Mouse (Mus musculus) heart, embryonic 11.5 days (tissue): ENCODE results near the gene Rft1. TPM values are rescaled to one million over a fixed set of nuclear protein-coding genes. Genes with fewer than 3 reads are reported as not detected.
"Not testable (repeated sequence)": the region's sequence is repeated elsewhere in the genome, so short reads cannot be mapped to it uniquely, and the experiment has no call there.

ENCODE experiments used
- ATAC-seq: fragments of 200-750 bp; cut with Nextera tagmentation; replicated peaks from 2 replicates; pipeline ENCODE4 v1.8.0; 2017; ENCODE audit warnings: moderate library complexity; ENCODE audit not compliant: insufficient number of reproducible peaks, low FRiP score, low TSS enrichment
- H3K27ac ChIP-seq: fragments of 300-500 bp; sonication (generic); 2 replicates; pipeline ENCODE4 v1.5.1; 2014; ENCODE audit warnings: mild to moderate bottlenecking, low read depth, low read length
- H3K27me3 ChIP-seq: fragments of 300-500 bp; sonication (generic); 2 replicates; pipeline ENCODE4 v1.6.1; 2014; ENCODE audit warnings: mild to moderate bottlenecking, low read length, mixed read lengths; ENCODE audit not compliant: control insufficient read depth, insufficient read depth
- H3K36me3 ChIP-seq: fragments of 300-500 bp; sonication (generic); 2 replicates; pipeline ENCODE4 v1.6.1; 2014; ENCODE audit warnings: mild to moderate bottlenecking, low read length, moderate library complexity, mixed read lengths; ENCODE audit not compliant: control insufficient read depth, insufficient read depth
- H3K4me1 ChIP-seq: fragments of 300-500 bp; sonication (generic); 2 replicates; pipeline ENCODE4 v1.6.1; 2014; ENCODE audit warnings: low read length; ENCODE audit not compliant: control insufficient read depth, insufficient read depth
- H3K4me2 ChIP-seq: fragments of 300-500 bp; sonication (generic); 2 replicates; pipeline ENCODE4 v1.6.1; 2014; ENCODE audit warnings: mild to moderate bottlenecking, moderate library complexity
- H3K4me3 ChIP-seq: fragments of 300-500 bp; sonication (generic); 2 replicates; pipeline ENCODE4 v1.5.1; 2014; ENCODE audit warnings: low read depth, low read length
- H3K9ac ChIP-seq: fragments of 300-500 bp; sonication (generic); 2 replicates; pipeline ENCODE4 v1.6.1; 2014; ENCODE audit warnings: mild to moderate bottlenecking, low read depth, low read length, moderate library complexity
- H3K9me3 ChIP-seq: fragments of 300-500 bp; sonication (generic); replicated peaks from 2 replicates; pipeline ENCODE4 v1.6.1; 2016; ENCODE audit warnings: low read length; ENCODE audit not compliant: control insufficient read depth
- WGBS: fragments of 180-500 bp; shearing (Covaris S2); extraction: QIAGEN DNeasy Blood & Tissue Kit; methylation state at CpG from one replicate; pipeline ENCODE4 v1.1.7; 2014; ENCODE audit not compliant: insufficient replicate concordance; 5-methylcytosine and 5-hydroxymethylcytosine counted together
- polyA plus RNA-seq: library from polyadenylated mRNA; unstranded; fragments of >200 nt; fragmentation: Nextera tagmentation; extraction: Ambion mirVana; gene quantifications from 2 replicates; pipeline ENCODE4 v1.2.1, GENCODE M21; 2014

The Rft1 gene
- polyA plus RNA-seq, 1 experiment from 2014 or later, result 10.3 TPM

- no peaks in the 10 kb centered on the region for H3K9me3 ChIP-seq
- H3K4me1 ChIP-seq, result no peaks in the 10 kb centered on the region
- H3K4me2 ChIP-seq, result peak overlapping the region; percentile 92
- WGBS, result under 1% methylated on average over 51 of the region's 68 CpGs
- no peaks in the 10 kb centered on the region for H3K36me3 ChIP-seq
- peak; percentile 79 for ATAC-seq
- H3K9ac ChIP-seq, result peak overlapping the region; percentile 74
- peak overlapping the region; percentile 74 for H3K27ac ChIP-seq
- H3K4me3 ChIP-seq, result peak overlapping the region; percentile 69
- H3K27me3 ChIP-seq, result peaks cover 6% of the 10 kb centered on the region; the same call in 1 of the 2 replicates
These were observed 61.5 kb downstream of the Rft1 start for GRCm38 (mm10) chr14:30715618-30716050.

DNA sequence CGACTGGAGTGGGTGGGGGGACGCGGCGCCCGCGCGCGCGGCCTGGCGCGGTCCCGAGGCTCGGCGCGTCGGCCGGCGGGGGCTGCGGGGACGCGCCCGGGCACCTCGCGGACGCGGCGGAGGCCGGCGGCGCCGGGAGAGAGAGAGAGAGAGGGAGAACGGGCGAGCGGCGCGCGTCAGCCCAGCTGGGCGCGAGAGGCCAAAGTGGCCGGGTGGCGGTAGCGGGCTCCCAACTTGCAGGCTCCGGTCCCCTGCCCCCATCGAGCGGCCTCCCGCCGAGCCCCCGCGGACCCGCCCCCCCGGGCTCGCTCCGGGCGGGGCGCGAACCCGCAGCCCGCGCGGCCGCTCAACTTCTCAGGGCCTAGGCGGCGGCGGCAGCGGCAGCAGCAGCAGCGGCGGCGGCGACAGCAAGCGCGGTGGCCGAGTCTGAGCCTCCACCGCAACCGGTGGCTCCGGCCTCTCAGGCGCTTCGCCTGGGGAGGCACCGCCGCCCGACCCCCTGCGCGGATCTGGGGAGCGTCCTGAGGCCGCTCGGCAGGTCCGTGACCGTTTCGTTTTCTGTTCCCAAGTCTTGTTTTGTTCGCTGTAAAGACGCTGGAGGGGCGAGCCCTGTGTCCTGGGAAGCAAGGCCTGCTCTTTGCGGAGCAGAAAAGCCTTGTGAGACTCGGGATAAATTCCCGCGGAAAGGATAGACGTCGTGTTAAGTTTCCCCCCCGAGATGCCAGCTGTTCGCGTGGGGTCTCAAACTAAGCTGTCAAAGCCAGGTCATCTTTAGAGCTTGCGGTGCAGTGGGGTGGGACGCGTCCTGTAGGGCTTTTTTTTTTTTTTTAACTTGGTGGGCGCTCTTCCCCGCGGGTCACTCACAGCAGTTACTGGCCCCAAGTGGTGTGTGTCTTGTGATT lies 62.1 kb downstream of the Rft1 start:
- Histone ChIP-seq H3K27ac (peak overlapping the region; percentile 74), H3K27me3 (peaks cover 6% of the 10 kb centered on the region; the same call in 1 of the 2 replicates), H3K9me3 (no peaks in the 10 kb centered on the region), H3K9ac (peak overlapping the region; percentile 74), H3K4me2 (peak overlapping the region; percentile 92), H3K4me3 (peak overlapping the region; percentile 69), H3K4me1 (no peaks in the 10 kb centered on the region), H3K36me3 (no peaks in the 10 kb centered on the region)
- under 1% methylated on average over 63 of the region's 106 CpGs for WGBS
- peak; percentile 15; the same call in 1 of the 2 replicates for ATAC-seq

GRCm38 (mm10) chr14:30716953-30717285 lies 62.8 kb downstream of the Rft1 start:
- Histone ChIP-seq H3K4me3 (peak overlapping the region; percentile 69), H3K9ac (peak overlapping the region; percentile 74), H3K36me3 (no peaks in the 10 kb centered on the region), H3K9me3 (no peaks in the 10 kb centered on the region), H3K4me1 (no peaks in the 10 kb centered on the region), H3K27ac (no peak overlapping the region), H3K27me3 (peaks cover 6% of the 10 kb centered on the region; the same call in 1 of the 2 replicates), H3K4me2 (peak overlapping the region; percentile 92)
- WGBS, result 9% methylated on average over 7 of the region's 7 CpGs
- ATAC-seq, result no peak

DNA sequence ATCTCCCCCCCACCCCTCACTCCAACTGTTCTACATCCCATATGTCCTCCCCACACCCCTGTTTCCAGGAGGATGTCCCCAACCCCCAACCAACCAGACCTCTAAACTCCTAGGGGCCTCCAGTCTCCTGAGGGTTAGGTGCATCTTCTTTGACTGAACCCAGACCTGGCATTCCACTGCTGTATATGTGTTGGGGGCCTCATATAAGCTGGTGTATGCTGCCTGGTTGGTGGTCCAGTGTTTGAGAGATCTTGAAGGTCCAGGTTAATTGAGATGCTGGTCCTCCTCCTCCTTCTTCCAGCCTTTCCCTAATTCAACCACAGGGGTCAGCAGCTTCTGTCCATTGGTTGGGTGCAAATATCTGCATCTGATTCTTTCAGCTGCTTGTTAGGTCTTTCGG lies 64.5 kb downstream of the Rft1 start:
- not testable (repeated sequence) for H3K27ac ChIP-seq, H3K9ac ChIP-seq, H3K36me3 ChIP-seq, H3K27me3 ChIP-seq, H3K4me2 ChIP-seq, H3K4me3 ChIP-seq, ATAC-seq, H3K9me3 ChIP-seq, H3K4me1 ChIP-seq
- 90% methylated on average over 1 of the region's 1 CpGs for WGBS

DNA sequence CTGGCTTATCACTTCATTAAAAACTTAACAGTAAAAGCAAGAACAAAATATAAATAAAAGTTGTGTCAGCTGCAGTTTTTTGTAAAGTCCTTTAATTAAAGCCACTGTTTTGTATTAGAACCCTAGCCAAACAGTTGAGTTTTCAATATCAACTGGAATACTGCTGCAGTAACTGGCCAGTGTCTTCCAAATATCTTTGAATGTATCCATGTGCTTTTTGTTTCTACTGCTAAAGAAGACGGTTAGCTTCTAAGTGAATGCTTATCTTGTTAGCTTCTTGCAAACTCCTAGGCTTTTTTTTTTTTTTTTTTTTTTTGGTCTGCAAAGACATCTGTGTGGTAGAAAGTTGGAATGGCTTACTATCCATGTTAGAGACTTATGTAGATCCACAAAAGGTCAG lies 65.4 kb downstream of the Rft1 start:
- WGBS, result 58% methylated on average over 1 of the region's 1 CpGs
- no peak for ATAC-seq

GRCm38 (mm10) chr14:30721850-30722249 lies 67.7 kb downstream of the Rft1 start:
- no peak overlapping the region for H3K4me2 ChIP-seq
- no peaks in the 10 kb centered on the region for H3K9me3 ChIP-seq
- WGBS, result 91% methylated on average over 1 of the region's 1 CpGs
- no peak overlapping the region for H3K27ac ChIP-seq
- no peaks in the 10 kb centered on the region for H3K36me3 ChIP-seq
- no peak overlapping the region for H3K4me3 ChIP-seq
- no peak for ATAC-seq
- H3K9ac ChIP-seq, result no peak overlapping the region
- no peaks in the 10 kb centered on the region for H3K27me3 ChIP-seq
- no peaks in the 10 kb centered on the region for H3K4me1 ChIP-seq

More for the DNA sequence above, 65.4 kb downstream of the Rft1 start:
- Histone ChIP-seq H3K4me3 (no peak overlapping the region), H3K36me3 (no peaks in the 10 kb centered on the region), H3K27ac (no peak overlapping the region), H3K9ac (no peak overlapping the region), H3K9me3 (no peaks in the 10 kb centered on the region), H3K4me2 (no peak overlapping the region), H3K27me3 (peaks cover 4% of the 10 kb centered on the region; the same call in 1 of the 2 replicates), H3K4me1 (no peaks in the 10 kb centered on the region)

DNA sequence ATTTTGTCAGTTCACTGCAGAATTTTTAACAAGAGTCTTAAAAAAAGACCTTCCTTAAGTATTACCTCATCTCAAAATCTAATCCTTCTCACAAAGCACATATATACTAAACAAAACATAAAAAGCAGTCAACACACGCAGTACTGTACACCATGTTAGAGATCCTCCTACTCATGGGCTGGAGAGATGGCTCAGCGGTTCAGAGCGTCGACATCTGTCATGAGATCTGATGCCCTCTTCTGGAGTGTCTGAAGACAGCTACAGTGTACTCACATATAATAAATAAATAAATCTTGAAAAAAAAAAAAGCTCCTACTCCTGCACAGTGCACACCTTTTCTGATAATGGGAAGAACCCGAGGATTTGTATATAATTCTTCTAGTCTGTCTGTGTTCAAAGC lies 68.2 kb downstream of the Rft1 start:
- 77% methylated on average over 5 of the region's 5 CpGs for WGBS
- no peak for ATAC-seq
- no peaks in the 10 kb centered on the region for H3K4me1 ChIP-seq
- H3K27me3 ChIP-seq, result no peaks in the 10 kb centered on the region
- no peak overlapping the region for H3K4me2 ChIP-seq
- H3K36me3 ChIP-seq, result no peaks in the 10 kb centered on the region
- H3K9me3 ChIP-seq, result no peaks in the 10 kb centered on the region
- no peak overlapping the region for H3K4me3 ChIP-seq
- H3K9ac ChIP-seq, result no peak overlapping the region
- H3K27ac ChIP-seq, result no peak overlapping the region

DNA sequence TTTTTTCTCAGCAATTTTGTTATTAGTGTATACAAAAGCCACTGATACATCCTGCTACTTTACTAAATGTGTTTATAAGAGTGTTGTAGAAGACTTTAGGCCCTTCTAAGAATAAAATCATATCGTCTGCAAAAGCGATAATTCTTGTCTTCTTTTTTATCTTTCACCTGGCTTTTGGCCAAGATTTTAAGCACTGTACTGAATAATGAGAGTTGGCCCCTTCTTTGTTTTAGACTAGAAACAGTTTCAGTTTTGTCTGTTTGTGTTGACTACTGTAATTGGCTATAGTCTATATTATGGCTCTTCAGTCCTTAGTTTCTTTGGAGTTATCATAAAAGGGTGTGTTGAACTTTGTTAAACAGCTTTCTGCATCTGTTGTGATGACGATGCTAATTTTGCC lies 77.7 kb downstream of the Rft1 start:
- Histone ChIP-seq H3K4me2 (no peak overlapping the region), H3K27me3 (no peaks in the 10 kb centered on the region), H3K4me3 (no peak overlapping the region), H3K4me1 (no peaks in the 10 kb centered on the region), H3K27ac (no peak overlapping the region), H3K9me3 (no peaks in the 10 kb centered on the region), H3K36me3 (no peaks in the 10 kb centered on the region), H3K9ac (no peak overlapping the region)
- 78% methylated on average over 3 of the region's 3 CpGs for WGBS
- no peak for ATAC-seq

DNA sequence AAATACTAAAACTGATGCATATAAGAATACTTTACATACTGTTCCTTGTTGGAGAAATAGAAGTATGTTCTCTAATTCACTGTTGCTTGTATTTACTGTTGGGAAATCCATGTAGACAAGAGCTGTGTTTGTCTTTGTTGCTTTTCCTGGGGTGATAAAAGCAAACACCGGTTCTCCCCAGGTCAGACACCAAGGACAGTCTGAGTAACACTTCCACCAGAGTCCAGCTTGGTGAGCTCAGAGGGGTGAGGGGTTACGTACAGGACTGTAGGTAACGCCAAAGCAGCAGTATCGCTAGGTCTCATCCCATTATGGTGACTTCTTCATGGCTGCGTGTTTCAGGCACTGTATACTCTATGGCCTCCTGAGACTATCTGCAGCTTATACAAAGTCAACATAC lies 80.5 kb downstream of the Rft1 start:
- no peak overlapping the region for H3K4me2 ChIP-seq
- no peaks in the 10 kb centered on the region for H3K27me3 ChIP-seq
- 91% methylated on average over 5 of the region's 5 CpGs for WGBS
- no peak for ATAC-seq
- H3K27ac ChIP-seq, result no peak overlapping the region
- no peaks in the 10 kb centered on the region for H3K36me3 ChIP-seq
- no peaks in the 10 kb centered on the region for H3K9me3 ChIP-seq
- H3K9ac ChIP-seq, result no peak overlapping the region
- no peak overlapping the region for H3K4me3 ChIP-seq
- H3K4me1 ChIP-seq, result no peaks in the 10 kb centered on the region
